Mouse (Mus musculus) heart, postnatal 0 days (tissue): ENCODE measurements around the gene Rab7. TPM values are rescaled to one million over a fixed set of nuclear protein-coding genes. Genes with fewer than 3 reads are reported as not detected.
A peak's percentile ranks its signal among the peaks of the same experiment; 100 is the strongest.

Experiments used
- ATAC-seq: fragments of 200-750 bp; cut with Nextera tagmentation; 2 replicates; pipeline ENCODE4 v1.8.0; 2017; ENCODE audit warnings: low read depth, moderate number of reproducible peaks, moderate library complexity; ENCODE audit not compliant: insufficient read depth
- DNase-seq: peaks from one replicate; pipeline ENCODE4 v3.0.0-alpha.2; 2016; ENCODE audit warnings: low spot score
- H3K27ac ChIP-seq: fragments of 300-500 bp; sonication (generic); 2 replicates; pipeline ENCODE4 v1.5.1; 2014; ENCODE audit warnings: low read depth, mild to moderate bottlenecking
- H3K27me3 ChIP-seq: fragments of 300-500 bp; sonication (generic); 2 replicates; pipeline ENCODE4 v1.6.1; 2014; ENCODE audit warnings: low read length, mixed read lengths; ENCODE audit not compliant: control insufficient read depth, insufficient read depth
- H3K36me3 ChIP-seq: fragments of 300-500 bp; sonication (generic); replicated peaks from 2 replicates; pipeline ENCODE4 v1.6.1; 2014; ENCODE audit warnings: low read length, mixed read lengths; ENCODE audit not compliant: control insufficient read depth, insufficient read depth
- H3K4me1 ChIP-seq: fragments of 300-500 bp; sonication (generic); 2 replicates; pipeline ENCODE4 v1.6.1; 2014; ENCODE audit warnings: antibody characterized with exemption; ENCODE audit not compliant: control insufficient read depth, insufficient read depth
- H3K4me2 ChIP-seq: fragments of 300-500 bp; sonication (generic); 2 replicates; pipeline ENCODE4 v1.6.1; 2014; ENCODE audit warnings: low read depth, mild to moderate bottlenecking, low read length, moderate library complexity
- H3K4me3 ChIP-seq: fragments of 300-500 bp; sonication (generic); 2 replicates; pipeline ENCODE4 v1.5.1; 2014; ENCODE audit warnings: low read depth, low read length
- H3K9ac ChIP-seq: fragments of 300-500 bp; sonication (generic); replicated peaks from 2 replicates; pipeline ENCODE4 v1.6.1; 2014; ENCODE audit warnings: low read depth, low read length, mixed read lengths
- H3K9me3 ChIP-seq: fragments of 300-500 bp; sonication (generic); replicated peaks from 2 replicates; pipeline ENCODE4 v1.6.1; 2016; ENCODE audit warnings: low read length; ENCODE audit not compliant: control insufficient read depth
- CTCF ChIP-seq: IDR thresholded peaks from 2 replicates; pipeline ENCODE4 v1.5.1; 2016; ENCODE audit warnings: antibody characterized with exemption, control low read depth, low read depth
- EP300 ChIP-seq: IDR thresholded peaks from 2 replicates; pipeline ENCODE4 v1.6.1; 2016; ENCODE audit warnings: antibody characterized with exemption, low read depth
- WGBS: fragments of 180-500 bp; shearing (Covaris S2); extraction: QIAGEN DNeasy Blood & Tissue Kit; methylation state at CpG from one replicate; pipeline ENCODE4 v1.1.7; 2014; 5-methylcytosine and 5-hydroxymethylcytosine counted together
- polyA plus RNA-seq: library from polyadenylated mRNA; unstranded; fragments of >200 nt; fragmentation: Nextera tagmentation; extraction: Ambion mirVana; gene quantifications from 2 replicates; pipeline ENCODE4 v1.2.1, GENCODE M21; 2015
- total RNA-seq: library from RNA; depleted of rRNA; stranded (reverse); fragments of >200 nt; gene quantifications from 2 replicates; pipeline ENCODE4 v1.2.3, GENCODE M21; 2014; ENCODE audit warnings: low replicate concordance

The Rab7 gene
- total and polyA plus RNA-seq, 2 experiments from 2014 or later = 62.7 to 196 TPM

DNA sequence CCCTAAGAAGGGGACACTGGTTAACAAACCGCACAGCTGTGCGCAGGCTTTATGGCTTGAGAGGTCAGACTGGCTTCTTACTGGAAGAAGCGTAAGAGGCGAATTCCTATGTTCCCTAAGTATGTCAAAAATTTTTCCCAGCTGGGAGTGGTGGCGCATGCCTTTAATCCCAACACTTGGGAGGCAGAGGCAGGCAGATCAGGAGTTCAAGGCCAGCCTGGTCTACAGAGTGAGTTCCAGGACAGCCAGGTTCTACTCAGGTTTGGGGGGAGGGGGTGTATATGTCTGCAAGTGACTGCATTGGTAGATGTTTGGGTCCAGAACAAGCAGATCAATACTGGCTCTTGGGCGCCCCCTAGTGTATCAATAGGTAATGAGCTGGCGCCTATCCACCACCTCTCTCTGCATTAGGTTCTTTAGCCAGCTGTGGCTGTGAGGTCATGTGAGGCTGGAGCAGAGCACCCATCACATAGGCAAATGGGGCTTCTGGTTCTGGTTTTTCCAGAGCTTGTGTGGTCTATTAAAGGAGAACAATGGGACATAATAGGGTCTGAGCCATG lies 47.3 kb downstream of the Rab7 start:
- TF ChIP-seq EP300 (no peak), CTCF (peak; percentile 66)
- Histone ChIP-seq H3K9ac (no peak overlapping the region), H3K4me1 (peaks cover 9% of the 10 kb centered on the region), H3K27me3 (no peaks in the 10 kb centered on the region), H3K4me3 (no peak overlapping the region), H3K4me2 (no peak overlapping the region), H3K27ac (no peak overlapping the region), H3K36me3 (peaks cover 37% of the 10 kb centered on the region), H3K9me3 (no peaks in the 10 kb centered on the region)
- peak; percentile 42; the same call in 1 of the 2 replicates for ATAC-seq
- 58% methylated on average over 7 of the region's 7 CpGs for WGBS
- peak; percentile 46 for DNase-seq

DNA sequence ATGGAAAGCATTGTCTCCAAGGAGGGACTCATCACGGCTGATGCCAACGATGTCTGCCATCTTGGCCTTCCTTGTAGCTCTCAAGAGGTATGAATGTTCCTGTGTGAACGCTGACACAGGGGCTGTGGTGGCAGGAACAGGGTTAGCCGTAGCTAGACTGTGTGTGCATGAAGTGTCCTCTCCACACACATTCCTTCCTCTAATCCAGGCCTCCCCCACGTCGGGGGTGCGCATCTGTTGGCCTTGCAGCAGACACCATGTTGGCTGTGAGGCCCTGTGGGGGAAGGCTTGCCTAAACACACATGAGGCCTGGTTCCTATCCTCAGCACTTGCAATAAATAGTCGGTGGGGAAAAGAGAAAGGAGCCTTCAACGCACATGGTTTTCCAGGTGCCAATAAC lies 48.5 kb downstream of the Rab7 start:
- 59% methylated on average over 9 of the region's 9 CpGs for WGBS
- Histone ChIP-seq H3K27ac (no peak overlapping the region), H3K9me3 (no peaks in the 10 kb centered on the region), H3K9ac (no peak overlapping the region), H3K36me3 (peaks cover 25% of the 10 kb centered on the region), H3K27me3 (no peaks in the 10 kb centered on the region), H3K4me3 (no peak overlapping the region), H3K4me1 (peaks cover 9% of the 10 kb centered on the region), H3K4me2 (no peak overlapping the region)
- no peak for TF ChIP-seq CTCF
- no peak for TF ChIP-seq EP300
- no peak for DNase-seq
- ATAC-seq = no peak

DNA sequence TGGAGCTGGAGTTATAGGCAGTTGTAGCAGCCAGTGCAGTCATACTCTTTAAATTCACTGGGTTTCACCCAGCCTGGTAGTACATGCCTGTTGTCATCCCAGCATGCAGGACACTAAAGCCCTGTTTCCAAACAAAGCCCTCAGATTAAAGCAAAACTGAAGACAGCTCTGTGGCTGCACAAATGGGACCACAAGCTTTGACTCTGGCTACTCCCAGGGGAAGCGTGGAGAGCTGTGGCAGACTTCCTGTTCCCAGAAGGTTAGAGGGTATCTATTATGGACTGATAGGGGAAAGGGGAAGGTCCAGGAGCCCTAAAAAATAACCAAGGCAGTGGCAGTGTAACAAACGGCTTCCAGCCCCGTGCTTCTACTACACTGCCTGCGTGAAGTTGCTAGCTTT lies 49.6 kb downstream of the Rab7 start:
- Histone ChIP-seq H3K27me3 (no peaks in the 10 kb centered on the region), H3K9me3 (no peaks in the 10 kb centered on the region), H3K9ac (no peak overlapping the region), H3K36me3 (peaks cover 14% of the 10 kb centered on the region), H3K4me3 (no peak overlapping the region), H3K4me2 (no peak overlapping the region), H3K27ac (no peak overlapping the region), H3K4me1 (peaks cover 9% of the 10 kb centered on the region)
- TF ChIP-seq EP300 (no peak), CTCF (no peak)
- WGBS = 41% methylated on average over 4 of the region's 4 CpGs
- ATAC-seq (no peak), DNase-seq (no peak)

DNA sequence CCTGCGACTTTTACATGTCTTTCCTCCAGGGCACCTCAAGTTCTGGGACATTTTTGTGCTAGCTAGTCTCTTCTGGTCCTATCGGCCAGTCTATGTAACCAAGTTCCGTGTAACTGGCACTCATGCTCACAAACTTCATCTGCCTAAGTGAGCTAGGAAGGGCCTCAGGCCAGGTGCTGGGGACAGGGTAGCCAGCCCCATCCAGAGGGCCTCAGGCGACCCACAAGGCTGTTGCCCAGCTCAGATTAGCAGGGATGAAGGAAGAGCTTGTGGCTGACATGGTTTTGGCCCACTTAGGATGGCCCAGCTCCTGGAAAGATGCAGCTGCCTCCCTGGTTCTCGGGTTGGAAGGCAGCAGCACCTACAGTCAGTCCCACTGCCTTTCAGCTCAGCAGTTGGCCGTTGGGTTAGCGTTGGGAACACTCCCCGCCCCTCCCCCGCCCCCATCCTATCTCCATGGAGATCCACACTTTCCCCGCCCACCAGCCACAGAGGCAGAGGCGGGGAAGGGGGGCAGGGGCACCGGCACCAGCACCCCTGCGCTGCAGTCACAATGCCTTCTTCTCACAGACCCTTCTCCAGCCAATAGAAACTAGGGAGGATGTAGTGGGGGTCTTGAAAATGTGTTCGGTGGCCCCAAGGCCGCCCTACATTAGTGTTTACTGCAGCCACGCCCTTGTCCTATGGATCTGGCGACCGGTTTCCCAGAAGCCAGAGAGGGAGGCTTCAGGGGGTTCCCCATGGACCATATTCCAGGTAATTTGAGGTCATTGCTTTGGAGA lies 51.1 kb downstream of the Rab7 start:
- no peaks in the 10 kb centered on the region for H3K9me3 ChIP-seq
- DNase-seq = no peak
- H3K4me2 ChIP-seq = peak overlapping the region; percentile 48
- peaks cover 9% of the 10 kb centered on the region for H3K4me1 ChIP-seq
- peak; percentile 22; the same call in 1 of the 2 replicates for ATAC-seq
- H3K4me3 ChIP-seq = peak overlapping the region; percentile 8; the same call in 1 of the 2 replicates
- H3K27me3 ChIP-seq = no peaks in the 10 kb centered on the region
- no peak overlapping the region for H3K27ac ChIP-seq
- WGBS = 14% methylated on average over 18 of the region's 18 CpGs
- H3K9ac ChIP-seq = no peak overlapping the region
- TF ChIP-seq CTCF = no peak
- H3K36me3 ChIP-seq = peaks cover 6% of the 10 kb centered on the region; the same call in 1 of the 2 replicates

- no peak overlapping the region for H3K4me3 ChIP-seq
- no peaks in the 10 kb centered on the region for H3K9me3 ChIP-seq
- H3K36me3 ChIP-seq = no peaks in the 10 kb centered on the region
- TF ChIP-seq EP300 (no peak), CTCF (no peak)
- 55% methylated on average over 6 of the region's 6 CpGs for WGBS
- no peak for ATAC-seq
- DNase-seq = no peak
- H3K4me1 ChIP-seq = peaks cover 9% of the 10 kb centered on the region
- no peak overlapping the region for H3K9ac ChIP-seq
- no peaks in the 10 kb centered on the region for H3K27me3 ChIP-seq
- no peak overlapping the region for H3K4me2 ChIP-seq
- H3K27ac ChIP-seq = no peak overlapping the region
Measured at GRCm38 (mm10) chr6:87992733-87993132, 52.3 kb downstream of the Rab7 start.
